Mouse (Mus musculus) liver, embryonic 13.5 days (tissue): ENCODE measurements around the gene Cbfb. TPM values are rescaled to one million over a fixed set of nuclear protein-coding genes. Genes with fewer than 3 reads are reported as not detected.
"Not testable (repeated sequence)": the region's sequence is repeated elsewhere in the genome, so short reads cannot be mapped to it uniquely, and the experiment has no call there.

Source experiments
- ATAC-seq: fragments of 200-750 bp; cut with Nextera tagmentation; 2 replicates; pipeline ENCODE4 v1.8.0; 2017; ENCODE audit warnings: low read depth, mild to moderate bottlenecking, moderate number of reproducible peaks, moderate library complexity
- DNase-seq: peaks from one replicate; pipeline ENCODE4 v3.0.0; 2022
- H3K27ac ChIP-seq: fragments of 300-500 bp; sonication (generic); 2 replicates; pipeline ENCODE4 v1.5.1; 2015; ENCODE audit warnings: moderate library complexity, mild to moderate bottlenecking, inconsistent platforms
- H3K27me3 ChIP-seq: fragments of 300-500 bp; sonication (generic); 2 replicates; pipeline ENCODE4 v1.6.1; 2015; ENCODE audit warnings: mild to moderate bottlenecking, inconsistent platforms
- H3K36me3 ChIP-seq: fragments of 300-500 bp; sonication (generic); 2 replicates; pipeline ENCODE4 v1.6.1; 2015; ENCODE audit warnings: mild to moderate bottlenecking, inconsistent platforms
- H3K4me1 ChIP-seq: fragments of 300-500 bp; sonication (generic); replicated peaks from 2 replicates; pipeline ENCODE4 v1.6.1; 2015; ENCODE audit warnings: inconsistent platforms
- H3K4me2 ChIP-seq: fragments of 300-500 bp; sonication (generic); 2 replicates; pipeline ENCODE4 v1.6.1; 2015; ENCODE audit warnings: inconsistent platforms, mild to moderate bottlenecking, moderate library complexity
- H3K4me3 ChIP-seq: fragments of 300-500 bp; sonication (generic); replicated peaks from 2 replicates; pipeline ENCODE4 v1.5.1; 2015; ENCODE audit warnings: mild to moderate bottlenecking, inconsistent platforms
- H3K9ac ChIP-seq: fragments of 300-500 bp; sonication (generic); 2 replicates; pipeline ENCODE4 v1.6.1; 2015; ENCODE audit warnings: mild to moderate bottlenecking, inconsistent platforms
- H3K9me3 ChIP-seq: fragments of 300-500 bp; sonication (generic); replicated peaks from 2 replicates; pipeline ENCODE4 v1.6.1; 2016; ENCODE audit warnings: inconsistent platforms
- WGBS: fragments of 180-500 bp; shearing (Covaris S2); methylation state at CpG from one replicate; pipeline ENCODE4 v1.1.7; 2015; ENCODE audit not compliant: insufficient replicate concordance; 5-methylcytosine and 5-hydroxymethylcytosine counted together
- polyA plus RNA-seq: library from polyadenylated mRNA; unstranded; fragments of >200 nt; fragmentation: Nextera tagmentation; extraction: Ambion mirVana; gene quantifications from 2 replicates; pipeline ENCODE4 v1.2.1, GENCODE M21; 2015

Gene Cbfb
- polyA plus RNA-seq, 1 experiment from 2014 or later: 8.9 TPM

DNA sequence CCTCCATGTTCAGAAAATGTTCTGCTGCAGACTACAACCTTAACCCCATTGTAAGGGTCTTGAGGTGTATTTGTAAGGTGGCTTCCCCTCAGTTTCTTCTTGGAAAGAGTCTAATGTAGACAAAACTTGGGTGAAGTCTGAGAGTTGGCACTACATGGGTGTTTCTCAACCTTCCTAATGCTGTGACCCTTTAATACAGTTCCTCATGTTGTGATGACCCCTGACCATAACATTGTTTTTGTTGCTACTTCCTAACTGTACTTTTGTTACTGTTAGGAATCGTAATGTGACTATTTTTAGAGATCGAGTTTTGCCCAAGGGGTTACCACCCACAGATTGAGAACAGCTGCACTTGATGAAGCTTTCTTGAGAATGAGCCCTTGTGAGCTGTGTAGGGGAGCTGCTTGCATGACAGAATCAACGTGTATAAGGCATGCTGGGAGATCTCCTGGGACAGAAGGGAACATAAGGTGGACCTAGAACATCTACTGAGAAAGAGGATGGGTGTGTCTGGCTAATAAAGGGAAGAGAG lies 9.3 kb upstream of the Cbfb start:
- Histone ChIP-seq H3K9me3 (no peaks in the 10 kb centered on the region), H3K27me3 (no peaks in the 10 kb centered on the region), H3K4me1 (no peaks in the 10 kb centered on the region), H3K27ac (no peak overlapping the region), H3K36me3 (no peaks in the 10 kb centered on the region), H3K9ac (no peak overlapping the region), H3K4me3 (no peak overlapping the region), H3K4me2 (no peak overlapping the region)
- ATAC-seq: no peak
- 36% methylated on average over 3 of the region's 3 CpGs for WGBS
- no peak for DNase-seq

- H3K4me1 ChIP-seq: no peaks in the 10 kb centered on the region
- H3K27me3 ChIP-seq: peaks cover 9% of the 10 kb centered on the region
- H3K27ac ChIP-seq: no peak overlapping the region
- H3K9ac ChIP-seq: no peak overlapping the region
- WGBS: 26% methylated on average over 6 of the region's 6 CpGs
- H3K9me3 ChIP-seq: no peaks in the 10 kb centered on the region
- no peak overlapping the region for H3K4me2 ChIP-seq
- ATAC-seq: no peak
- no peaks in the 10 kb centered on the region for H3K36me3 ChIP-seq
- no peak for DNase-seq
- H3K4me3 ChIP-seq: no peak overlapping the region
Observed at GRCm38 (mm10) chr8:105164272-105164902, 6.1 kb upstream of the Cbfb start.

- H3K9ac ChIP-seq: no peak overlapping the region
- no peaks in the 10 kb centered on the region for H3K9me3 ChIP-seq
- ATAC-seq (no peak), DNase-seq (no peak)
- no peaks in the 10 kb centered on the region for H3K36me3 ChIP-seq
- peaks cover 17% of the 10 kb centered on the region for H3K27me3 ChIP-seq
- no peak overlapping the region for H3K4me3 ChIP-seq
- no peak overlapping the region for H3K4me2 ChIP-seq
- H3K27ac ChIP-seq: no peak overlapping the region
- H3K4me1 ChIP-seq: 0 out of 2 replicates have a peak, but pooled peaks cover 3% of the 10 kb centered on the region
- 82% methylated on average over 2 of the region's 2 CpGs for WGBS
Observed at GRCm38 (mm10) chr8:105165191-105165590, 5.3 kb upstream of the Cbfb start.

DNA sequence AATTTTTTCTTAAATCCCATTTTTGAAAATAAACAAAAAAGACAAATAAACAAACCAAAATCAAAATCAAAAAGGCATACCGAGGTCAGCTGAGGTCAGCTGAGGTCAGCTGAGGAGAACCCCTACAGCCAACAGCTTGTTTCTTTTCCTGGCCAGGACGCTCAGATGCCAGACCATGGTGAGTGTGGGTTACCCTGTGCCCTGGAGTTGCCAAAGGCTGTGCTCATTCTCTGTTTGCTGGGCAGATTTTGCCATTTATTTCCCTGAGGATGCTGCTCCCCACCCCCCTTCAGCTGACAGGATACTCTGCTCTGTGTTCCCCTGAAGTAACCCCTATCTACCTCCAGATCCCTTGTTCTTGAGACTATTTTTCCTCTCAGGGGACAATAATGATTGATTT lies 3.4 kb upstream of the Cbfb start:
- Histone ChIP-seq H3K9ac (no peak overlapping the region), H3K4me3 (no peak overlapping the region), H3K27ac (no peak overlapping the region), H3K4me1 (peaks cover 17% of the 10 kb centered on the region), H3K36me3 (no peaks in the 10 kb centered on the region), H3K4me2 (no peak overlapping the region), H3K9me3 (no peaks in the 10 kb centered on the region), H3K27me3 (peaks cover 36% of the 10 kb centered on the region)
- DNase-seq: no peak
- WGBS: 60% methylated on average over 2 of the region's 2 CpGs
- ATAC-seq: no peak

GRCm38 (mm10) chr8:105169582-105169981 lies 892 bp upstream of the Cbfb start:
- DNase-seq: no peak
- Histone ChIP-seq H3K9me3 (no peaks in the 10 kb centered on the region), H3K4me2 (no peak overlapping the region; the same call in 1 of the 2 replicates), H3K27me3 (peaks cover 44% of the 10 kb centered on the region), H3K36me3 (no peaks in the 10 kb centered on the region), H3K4me1 (peaks cover 20% of the 10 kb centered on the region), H3K4me3 (no peak overlapping the region), H3K27ac (no peak overlapping the region), H3K9ac (no peak overlapping the region)
- 41% methylated on average over 3 of the region's 3 CpGs for WGBS
- no peak for ATAC-seq

DNA sequence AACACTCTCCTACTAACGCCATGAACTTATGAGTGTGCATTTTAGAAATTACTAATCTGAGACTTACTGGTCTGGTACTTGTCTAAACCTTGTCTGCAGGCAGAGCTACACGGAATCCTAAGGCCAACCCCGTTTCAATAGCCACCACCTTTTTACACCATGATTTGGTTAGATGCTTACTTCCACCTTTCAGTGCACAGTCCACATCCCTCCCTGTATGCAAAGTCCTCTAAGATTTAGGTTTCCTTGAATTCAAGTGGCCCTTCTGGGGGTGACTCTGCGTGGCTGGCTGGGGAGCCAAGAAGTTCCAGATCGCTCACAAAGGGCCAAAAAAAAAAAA lies 463 bp upstream of the Cbfb start:
- no peak for DNase-seq

GRCm38 (mm10) chr8:105171116-105172002 lies 885 bp downstream of the Cbfb start:
- H3K4me3 ChIP-seq: peak overlapping the region; percentile 71
- peak overlapping the region; percentile 89 for H3K4me2 ChIP-seq
- H3K9ac ChIP-seq: peak overlapping the region; percentile 76
- ATAC-seq (peak; percentile 30), DNase-seq (peak; percentile 22)
- under 1% methylated on average over 76 of the region's 92 CpGs for WGBS
- no peaks in the 10 kb centered on the region for H3K9me3 ChIP-seq
- H3K27me3 ChIP-seq: peaks cover 44% of the 10 kb centered on the region
- peak overlapping the region; percentile 79 for H3K27ac ChIP-seq
- H3K36me3 ChIP-seq: 0 out of 2 replicates have a peak, but pooled peaks cover under 1% of the 10 kb centered on the region
- peaks cover 20% of the 10 kb centered on the region for H3K4me1 ChIP-seq

More for the DNA sequence above, 463 bp upstream of the Cbfb start:
- H3K9ac ChIP-seq: 0 out of 2 replicates have a peak overlapping the region, but pooled peaks have one; percentile 38
- 3% methylated on average over 5 of the region's 5 CpGs for WGBS
- no peak overlapping the region; the same call in 1 of the 2 replicates for H3K27ac ChIP-seq
- no peaks in the 10 kb centered on the region for H3K36me3 ChIP-seq
- no peaks in the 10 kb centered on the region for H3K9me3 ChIP-seq
- ATAC-seq: 0 out of 2 replicates have a peak, but pooled peaks have one; percentile 3
- peak overlapping the region; percentile 71 for H3K4me3 ChIP-seq
- peaks cover 20% of the 10 kb centered on the region for H3K4me1 ChIP-seq
- peaks cover 44% of the 10 kb centered on the region for H3K27me3 ChIP-seq
- peak overlapping the region; percentile 89 for H3K4me2 ChIP-seq

GRCm38 (mm10) chr8:105172003-105172362 lies 1.5 kb downstream of the Cbfb start:
- Histone ChIP-seq H3K9ac (peak overlapping the region; percentile 76; the same call in 1 of the 2 replicates), H3K4me1 (peaks cover 20% of the 10 kb centered on the region), H3K4me2 (peak overlapping the region; percentile 89), H3K4me3 (peak overlapping the region; percentile 71), H3K36me3 (0 out of 2 replicates have a peak, but pooled peaks cover 6% of the 10 kb centered on the region), H3K27ac (no peak overlapping the region), H3K27me3 (peaks cover 44% of the 10 kb centered on the region), H3K9me3 (no peaks in the 10 kb centered on the region)
- DNase-seq (no peak), ATAC-seq (no peak)
- WGBS: 11% methylated on average over 6 of the region's 6 CpGs

DNA sequence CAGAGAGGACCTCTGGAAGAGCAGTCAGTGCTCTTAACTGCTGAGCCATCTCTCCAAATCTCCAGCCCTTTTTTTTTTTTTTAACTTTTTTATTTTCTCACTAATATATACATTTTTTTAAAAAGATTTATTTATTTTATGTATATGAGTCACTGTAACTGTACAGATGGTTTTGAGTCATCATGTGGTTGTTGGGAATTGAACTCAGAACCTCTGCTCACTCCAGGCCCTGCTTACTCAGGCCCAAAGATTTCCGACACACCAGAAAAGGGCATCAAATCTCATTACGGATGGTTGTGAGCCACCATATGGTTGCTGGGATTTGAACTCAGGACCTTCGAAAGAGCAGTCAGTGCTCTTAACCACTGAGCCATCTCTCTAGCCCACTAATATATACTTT lies 4.8 kb downstream of the Cbfb start:
- ATAC-seq, H3K4me2 ChIP-seq, H3K9me3 ChIP-seq, H3K27ac ChIP-seq, H3K4me3 ChIP-seq, DNase-seq, H3K9ac ChIP-seq: not testable (repeated sequence)
- H3K4me1 ChIP-seq: peaks cover 16% of the 10 kb centered on the region
- H3K36me3 ChIP-seq: peaks cover 13% of the 10 kb centered on the region; the same call in 1 of the 2 replicates
- peaks cover 26% of the 10 kb centered on the region for H3K27me3 ChIP-seq
- WGBS: 80% methylated on average over 3 of the region's 3 CpGs

DNA sequence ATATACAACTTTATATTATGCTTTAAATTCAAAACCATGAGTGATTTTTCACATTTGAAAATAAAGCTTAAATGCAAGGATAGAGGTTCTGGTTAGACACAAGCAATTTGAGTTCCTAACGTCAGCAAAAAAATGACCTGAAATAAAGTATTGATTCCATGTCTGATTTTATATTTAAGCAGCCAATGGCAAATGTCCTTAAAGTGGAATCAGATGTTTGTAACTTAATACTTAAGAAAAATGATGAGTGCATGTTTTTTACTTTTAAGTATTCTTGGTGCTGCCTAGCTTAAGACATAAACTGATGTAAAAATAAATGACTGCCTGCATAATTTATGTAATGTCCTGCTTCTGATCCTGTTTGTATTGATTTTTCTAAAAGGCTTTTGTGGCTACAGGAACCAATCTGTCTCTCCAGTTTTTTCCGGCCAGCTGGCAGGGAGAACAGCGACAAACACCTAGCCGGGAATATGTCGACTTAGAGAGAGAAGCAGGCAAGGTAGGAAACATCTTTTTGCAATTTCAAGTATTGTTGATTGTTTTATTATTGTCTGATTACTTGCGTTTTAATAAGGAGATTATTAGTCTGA lies 7.8 kb downstream of the Cbfb start:
- DNase-seq (no peak), ATAC-seq (no peak)
- no peak overlapping the region for H3K4me3 ChIP-seq
- no peaks in the 10 kb centered on the region for H3K27me3 ChIP-seq
- 82% methylated on average over 6 of the region's 6 CpGs for WGBS
- H3K36me3 ChIP-seq: peaks cover 13% of the 10 kb centered on the region; the same call in 1 of the 2 replicates
- H3K9me3 ChIP-seq: no peaks in the 10 kb centered on the region
- H3K4me1 ChIP-seq: no peaks in the 10 kb centered on the region; the same call in 1 of the 2 replicates
- no peak overlapping the region for H3K4me2 ChIP-seq
- no peak overlapping the region for H3K27ac ChIP-seq
- H3K9ac ChIP-seq: no peak overlapping the region

DNA sequence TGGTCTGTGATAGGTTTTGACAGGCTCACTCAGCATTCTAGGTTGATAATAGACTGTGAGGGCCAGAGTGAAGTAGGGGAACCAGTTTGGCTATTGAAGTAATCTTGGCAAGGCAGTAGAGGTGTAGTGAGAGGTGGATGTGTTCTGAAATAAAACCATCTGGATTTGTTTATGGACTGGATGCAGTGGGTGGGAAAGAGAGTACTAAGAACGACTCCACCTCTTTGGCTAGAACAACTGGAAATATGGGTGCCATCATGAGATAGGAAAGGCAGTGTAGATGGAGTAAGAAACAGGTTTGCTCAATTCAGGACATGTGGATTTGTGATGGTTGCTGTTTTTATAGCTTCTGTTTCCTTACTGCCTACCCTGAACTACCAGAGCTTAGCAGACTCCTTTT lies 11.7 kb downstream of the Cbfb start:
- Histone ChIP-seq H3K4me3 (no peak overlapping the region), H3K27me3 (no peaks in the 10 kb centered on the region), H3K27ac (no peak overlapping the region), H3K9me3 (no peaks in the 10 kb centered on the region), H3K4me2 (no peak overlapping the region), H3K4me1 (no peaks in the 10 kb centered on the region), H3K9ac (no peak overlapping the region), H3K36me3 (peaks cover 4% of the 10 kb centered on the region; the same call in 1 of the 2 replicates)
- ATAC-seq: no peak
- no peak for DNase-seq
- 53% methylated on average over 1 of the region's 1 CpGs for WGBS
